Mouse (Mus musculus): Measurements from ENCODE around the gene Olfr71. TPM values are rescaled to one million over a fixed set of nuclear protein-coding genes. Genes with fewer than 3 reads are reported as not detected.

Olfr71 gene
- polyA plus RNA-seq, 1 experiment = not detected

DNA sequence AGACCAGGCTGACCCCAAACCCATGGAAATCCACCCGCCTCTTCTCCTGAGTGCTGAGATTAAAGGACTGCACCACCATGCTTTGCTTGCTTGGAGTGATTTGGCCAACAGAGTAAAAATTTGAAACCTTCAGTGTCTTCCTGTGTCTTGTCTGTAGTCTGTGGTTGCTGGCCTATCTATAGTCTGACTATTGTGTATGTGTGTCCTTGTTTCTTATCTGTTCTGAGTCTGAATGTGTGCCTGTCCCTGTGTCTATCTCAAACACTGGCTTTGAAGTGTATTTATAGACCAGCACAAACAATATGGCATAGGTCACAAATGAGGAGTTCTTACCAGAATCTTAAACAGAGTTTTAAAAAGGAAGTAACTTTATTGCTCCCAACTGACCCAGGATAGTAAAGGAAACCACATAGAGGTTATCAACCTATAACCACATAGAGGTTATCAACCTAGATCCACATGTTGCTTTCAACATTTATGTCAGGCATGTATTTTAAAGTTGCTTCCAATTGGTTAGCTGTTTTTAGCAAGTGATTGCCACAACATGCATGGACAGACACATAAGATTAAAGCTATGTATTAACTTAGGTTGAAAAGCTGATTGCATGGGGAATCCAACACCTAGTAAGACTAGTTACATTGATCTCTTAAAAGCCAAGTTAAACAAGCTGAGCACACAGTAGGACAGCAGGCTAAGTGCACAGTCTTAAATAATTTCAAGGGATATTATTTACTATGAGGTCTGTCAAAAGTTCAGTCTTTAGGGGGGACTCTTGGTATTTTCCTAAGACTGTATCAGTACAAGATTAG is 15.4 kb downstream of the Olfr71 start:
- Histone ChIP-seq H3K27ac (replicated peaks; ENCODE audit: low read depth, low read length) (0 out of 2 replicates have a peak overlapping the region, but pooled peaks have one; percentile 15), H3K4me3 (ENCODE audit: insufficient read depth, low read depth, low read length) (no peak overlapping the region), H3K4me1 (ENCODE audit: control insufficient read depth, insufficient read depth, insufficient read length, low read length) (peaks cover 14% of the 10 kb centered on the region)

DNA sequence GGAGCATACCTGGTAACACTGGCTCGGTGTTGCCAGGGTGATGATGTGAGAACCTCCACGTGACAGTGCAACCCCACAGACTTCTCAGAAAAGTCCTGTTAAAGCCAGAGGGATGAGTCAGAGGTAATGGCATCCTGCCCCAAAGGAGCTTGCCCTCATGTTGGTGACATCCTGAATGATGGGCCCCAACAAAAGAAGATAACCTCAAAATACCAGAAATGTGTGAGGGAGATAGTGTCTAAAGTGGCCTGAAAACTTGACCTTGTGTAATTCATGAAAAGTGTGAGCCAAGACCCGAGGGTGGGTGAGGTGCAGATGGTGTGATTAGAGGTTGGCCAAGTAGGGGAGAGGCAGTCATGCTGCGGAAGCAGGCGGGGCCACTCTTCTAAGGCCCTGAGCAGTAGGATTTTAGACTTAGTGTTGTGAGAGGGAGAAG is 16.2 kb downstream of the Olfr71 start:
- Histone ChIP-seq H3K4me1 (ENCODE audit: control insufficient read depth, insufficient read depth, insufficient read length, low read length) (peaks cover 14% of the 10 kb centered on the region), H3K27ac (replicated peaks; ENCODE audit: low read depth, low read length) (0 out of 2 replicates have a peak overlapping the region, but pooled peaks have one; percentile 21), H3K4me3 (ENCODE audit: insufficient read depth, low read depth, low read length) (no peak overlapping the region)

DNA sequence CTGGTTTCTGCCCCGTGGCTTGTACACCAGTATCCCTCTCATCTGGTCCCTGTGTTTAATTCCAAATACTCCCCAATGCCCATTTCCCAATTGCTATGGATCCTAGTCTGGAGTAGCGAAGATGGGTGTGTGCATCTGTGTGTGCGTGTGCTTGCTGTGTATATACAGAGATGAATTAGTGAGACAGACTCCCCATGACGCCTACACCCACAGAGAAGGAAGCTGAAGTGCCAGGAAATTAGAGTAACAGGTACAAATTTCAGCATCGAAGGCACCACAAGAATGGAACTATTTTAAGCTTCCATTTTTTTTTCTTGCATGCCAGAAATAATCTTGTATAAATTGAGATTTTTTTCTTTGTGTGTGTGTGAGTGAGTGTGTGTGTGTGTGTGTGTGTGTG is 19.0 kb downstream of the Olfr71 start:
- no peak overlapping the region for H3K4me3 ChIP-seq (ENCODE audit: insufficient read depth, low read depth, low read length)
- H3K4me1 ChIP-seq (ENCODE audit: control insufficient read depth, insufficient read depth, insufficient read length, low read length) = peaks cover 11% of the 10 kb centered on the region
- no peak overlapping the region for H3K27ac ChIP-seq (replicated peaks; ENCODE audit: low read depth, low read length)

DNA sequence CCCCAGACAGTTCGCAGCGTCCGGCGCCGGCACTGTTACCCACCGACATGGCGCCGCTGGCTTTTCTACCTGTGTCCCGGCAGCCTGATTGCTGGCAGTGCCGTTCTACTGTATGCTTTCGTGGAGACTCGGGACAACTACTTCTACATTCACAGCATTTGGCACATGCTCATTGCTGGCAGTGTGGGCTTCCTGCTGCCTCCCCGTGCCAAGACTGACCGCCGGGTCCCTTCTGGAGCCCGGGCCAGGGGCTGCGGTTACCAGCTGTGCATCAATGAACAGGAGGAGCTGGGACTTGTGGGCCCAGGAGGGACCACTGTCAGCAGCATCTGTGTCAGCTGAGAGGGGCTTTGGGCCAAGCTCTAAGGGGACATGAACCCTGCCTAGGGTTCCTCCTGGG is 20.0 kb downstream of the Olfr71 start:
- H3K4me3 ChIP-seq (ENCODE audit: insufficient read depth, low read depth, low read length) = no peak overlapping the region
- H3K4me1 ChIP-seq (ENCODE audit: control insufficient read depth, insufficient read depth, insufficient read length, low read length) = peaks cover 5% of the 10 kb centered on the region; the same call in 1 of the 2 replicates
- H3K27ac ChIP-seq (replicated peaks; ENCODE audit: low read depth, low read length) = no peak overlapping the region

DNA sequence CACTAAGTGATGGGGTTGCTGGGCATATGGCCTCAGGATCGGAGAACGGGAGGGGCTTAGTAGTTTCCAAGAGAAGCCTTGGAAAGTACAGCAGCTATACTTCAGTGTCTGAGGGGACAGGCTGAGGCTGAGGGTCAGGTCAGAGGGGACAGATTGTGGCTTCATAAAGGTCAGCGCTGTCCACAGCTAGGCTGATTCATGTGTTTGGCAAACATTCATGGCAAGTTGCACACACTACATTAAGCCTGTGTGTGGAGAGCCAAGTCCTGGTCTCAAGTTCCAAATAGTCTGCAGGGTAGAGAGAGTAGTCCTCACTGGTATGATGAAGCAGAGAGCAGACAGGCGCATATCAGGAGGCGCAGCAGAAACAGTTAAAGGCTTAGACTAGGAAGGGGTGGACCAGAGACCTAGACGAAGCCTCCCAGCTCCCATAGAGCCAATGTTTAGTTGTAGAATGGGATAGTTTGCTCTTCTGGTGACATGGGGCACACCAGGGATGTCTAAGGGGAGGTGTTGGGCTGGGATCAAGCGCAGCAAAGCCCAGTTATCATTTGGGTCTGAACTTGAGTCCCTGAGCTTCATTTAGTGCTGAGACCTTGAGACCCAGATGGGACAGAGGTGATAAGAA is 30.5 kb downstream of the Olfr71 start:
- Histone ChIP-seq H3K27ac (replicated peaks; ENCODE audit: low read depth, low read length) (no peak overlapping the region), H3K4me3 (ENCODE audit: insufficient read depth, low read depth, low read length) (no peak overlapping the region), H3K4me1 (ENCODE audit: control insufficient read depth, insufficient read depth, insufficient read length, low read length) (peaks cover 8% of the 10 kb centered on the region)

DNA sequence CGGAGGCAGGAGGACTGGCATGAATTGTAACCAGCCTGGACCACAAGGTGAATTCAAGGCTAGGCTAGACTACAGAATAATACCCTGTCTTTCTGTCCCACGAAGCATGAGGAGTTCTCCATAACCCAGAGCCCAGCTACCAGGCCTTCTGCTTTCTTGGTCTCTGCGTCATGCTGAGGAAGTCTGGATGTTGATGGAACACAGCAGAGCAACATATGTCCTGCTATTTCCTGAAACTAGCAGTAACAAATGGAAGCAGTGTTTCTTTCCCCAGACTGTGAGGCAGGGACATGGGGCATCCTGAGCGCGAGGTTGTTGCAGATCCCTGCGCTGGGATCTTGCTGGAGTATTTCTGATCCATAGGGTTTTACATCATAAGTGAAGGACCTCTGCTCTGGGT is 31.5 kb downstream of the Olfr71 start:
- no peak overlapping the region for H3K27ac ChIP-seq (replicated peaks; ENCODE audit: low read depth, low read length)
- no peak overlapping the region for H3K4me3 ChIP-seq (ENCODE audit: insufficient read depth, low read depth, low read length)

DNA sequence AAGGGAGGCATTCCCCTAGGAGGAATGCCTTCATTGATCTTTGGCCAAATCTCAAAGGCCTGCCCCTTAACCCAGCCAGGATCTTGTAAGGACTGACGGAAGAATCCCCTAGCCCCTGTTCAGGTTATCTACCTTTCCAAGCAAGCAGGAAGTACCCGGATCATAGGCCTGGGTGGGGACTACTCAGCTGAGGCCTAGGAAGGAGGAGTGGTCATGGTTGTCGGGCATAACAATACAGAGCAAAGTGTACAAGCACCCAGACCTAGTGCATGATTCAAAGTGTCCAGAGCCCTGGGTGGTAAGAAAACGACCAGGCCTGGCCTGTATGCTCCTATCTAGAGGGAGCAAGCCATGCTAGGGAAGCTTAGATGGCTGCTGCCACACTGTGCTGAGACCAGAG is 34.4 kb downstream of the Olfr71 start:
- Histone ChIP-seq H3K4me1 (ENCODE audit: control insufficient read depth, insufficient read depth, insufficient read length, low read length) (peaks cover 2% of the 10 kb centered on the region; the same call in 1 of the 2 replicates), H3K4me3 (ENCODE audit: insufficient read depth, low read depth, low read length) (no peak overlapping the region), H3K27ac (replicated peaks; ENCODE audit: low read depth, low read length) (no peak overlapping the region)

More for the DNA sequence above, 31.5 kb downstream of the Olfr71 start:
- H3K4me1 ChIP-seq (ENCODE audit: control insufficient read depth, insufficient read depth, insufficient read length, low read length) = peaks cover 8% of the 10 kb centered on the region

DNA sequence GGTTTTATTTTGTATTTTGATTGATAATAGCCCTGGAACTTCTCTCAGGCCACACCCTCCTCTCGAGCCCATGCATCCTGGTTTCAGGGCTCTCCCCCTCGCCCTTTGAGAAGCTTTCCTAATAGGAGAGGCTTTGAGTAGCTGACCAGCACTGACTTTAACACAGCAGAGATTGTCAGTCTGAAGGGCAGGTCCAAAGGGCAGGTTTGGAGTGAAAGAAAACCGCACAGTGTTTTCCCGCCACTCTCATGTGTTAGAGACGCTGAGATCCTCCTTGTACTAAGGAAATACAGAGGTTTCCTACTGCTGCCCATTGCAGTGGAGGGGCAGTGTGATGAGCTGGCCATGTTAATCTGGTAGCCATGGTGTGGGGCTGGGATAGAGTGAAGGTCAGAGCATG is 35.1 kb downstream of the Olfr71 start:
- no peak overlapping the region for H3K27ac ChIP-seq (replicated peaks; ENCODE audit: low read depth, low read length)
- no peak overlapping the region for H3K4me3 ChIP-seq (ENCODE audit: insufficient read depth, low read depth, low read length)
- H3K4me1 ChIP-seq (ENCODE audit: control insufficient read depth, insufficient read depth, insufficient read length, low read length) = no peaks in the 10 kb centered on the region

DNA sequence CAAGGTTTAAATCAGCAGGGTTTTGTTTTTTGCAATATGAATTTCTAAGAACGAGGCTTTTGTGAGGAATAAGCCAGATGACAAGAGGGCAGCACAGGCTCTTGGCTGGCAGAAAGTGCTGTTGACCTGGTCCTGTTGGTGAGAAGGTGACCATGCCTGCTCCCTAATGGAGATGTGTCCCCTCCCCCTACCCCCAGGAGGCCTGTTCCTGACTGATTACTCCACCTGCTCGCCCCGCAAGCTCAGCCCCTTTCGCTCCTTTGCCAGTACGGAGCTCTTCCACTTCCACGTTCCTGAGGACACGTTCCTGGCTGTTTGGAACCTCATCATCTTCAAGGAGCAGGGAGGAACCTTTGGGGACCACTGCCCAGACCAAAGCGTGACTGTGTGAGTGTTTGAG is 36.4 kb downstream of the Olfr71 start:
- Histone ChIP-seq H3K27ac (replicated peaks; ENCODE audit: low read depth, low read length) (no peak overlapping the region), H3K4me3 (ENCODE audit: insufficient read depth, low read depth, low read length) (no peak overlapping the region), H3K4me1 (ENCODE audit: control insufficient read depth, insufficient read depth, insufficient read length, low read length) (peaks cover 4% of the 10 kb centered on the region; the same call in 1 of the 2 replicates)

DNA sequence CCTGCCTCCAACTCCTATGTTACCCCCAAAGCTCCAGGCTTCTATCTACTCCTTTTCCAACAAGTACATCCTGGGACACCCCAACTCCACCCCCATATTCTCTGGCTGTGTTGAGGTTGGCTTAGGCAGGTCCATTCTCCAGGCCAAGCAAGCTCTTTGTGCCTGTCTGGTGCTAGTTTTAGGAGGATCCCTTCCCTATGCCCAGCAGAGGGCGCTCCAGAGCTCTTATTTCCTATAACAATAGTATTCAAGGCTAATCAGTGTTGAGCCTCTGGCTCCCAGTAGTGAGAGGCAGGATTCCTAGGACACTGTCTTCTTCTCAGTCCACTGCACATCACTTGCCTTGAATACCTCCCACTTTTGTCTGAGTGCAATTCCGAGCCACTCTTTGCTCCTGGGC is 38.0 kb downstream of the Olfr71 start:
- H3K27ac ChIP-seq (replicated peaks; ENCODE audit: low read depth, low read length) = no peak overlapping the region
- H3K4me3 ChIP-seq (ENCODE audit: insufficient read depth, low read depth, low read length) = no peak overlapping the region
- H3K4me1 ChIP-seq (ENCODE audit: control insufficient read depth, insufficient read depth, insufficient read length, low read length) = peaks cover 4% of the 10 kb centered on the region; the same call in 1 of the 2 replicates

DNA sequence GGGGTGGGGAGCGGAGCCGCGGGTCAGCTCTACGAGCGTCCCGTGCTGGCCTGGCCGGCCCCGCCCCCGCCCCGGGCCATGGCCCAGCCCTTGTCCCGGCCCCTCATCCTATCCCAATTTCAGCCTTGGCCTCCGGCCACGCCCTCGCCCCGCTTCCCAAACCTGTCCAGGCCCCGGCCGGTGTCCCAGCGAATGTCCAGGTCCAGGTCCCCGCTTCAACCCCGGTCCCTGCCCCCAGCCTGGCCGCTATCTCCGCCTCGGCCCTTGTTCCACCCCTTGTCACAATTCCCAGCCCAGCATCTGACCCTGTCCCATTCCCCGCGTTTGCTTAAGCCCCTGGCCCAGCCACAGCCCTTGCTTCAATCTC is 40.6 kb downstream of the Olfr71 start:
- H3K4me3 ChIP-seq (ENCODE audit: insufficient read depth, low read depth, low read length) = peak overlapping the region; percentile 77
- peaks cover 4% of the 10 kb centered on the region; the same call in 1 of the 2 replicates for H3K4me1 ChIP-seq (ENCODE audit: control insufficient read depth, insufficient read depth, insufficient read length, low read length)
- no peak overlapping the region for H3K27ac ChIP-seq (replicated peaks; ENCODE audit: low read depth, low read length)

DNA sequence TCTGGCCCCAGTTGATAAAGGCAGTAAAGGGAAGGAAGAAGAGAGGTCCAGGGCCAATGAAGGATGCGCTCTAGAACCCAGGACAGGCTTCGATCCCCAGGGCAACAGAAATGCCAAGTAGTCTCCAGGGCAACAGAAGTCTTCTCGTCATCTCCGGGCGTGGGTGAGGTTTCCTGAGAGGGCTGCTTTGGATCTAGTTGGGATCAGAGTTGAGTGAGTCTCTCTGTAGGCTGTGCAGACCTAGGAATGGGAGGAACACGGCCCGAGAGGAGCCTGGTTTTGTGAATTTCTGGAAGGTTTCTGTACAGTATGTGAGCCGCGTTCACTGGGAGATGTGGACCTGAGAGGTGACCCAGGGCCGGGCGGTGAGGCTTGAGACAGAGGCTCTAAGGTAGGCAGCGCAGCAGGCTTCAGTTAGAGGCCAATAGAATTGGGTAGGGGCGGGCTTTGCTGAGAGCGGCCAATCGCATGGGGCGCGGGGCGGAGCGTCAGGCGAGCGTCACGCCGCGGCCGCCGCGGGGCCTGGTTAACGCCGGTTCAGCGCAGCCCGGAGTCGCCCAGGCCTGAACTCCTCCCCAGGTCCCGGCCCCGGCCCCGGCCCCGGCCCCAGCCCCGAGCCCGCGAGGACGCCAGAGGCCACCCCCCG is 41.1 kb downstream of the Olfr71 start, which contains the start of the genes Tmem8b and Fam221b:
Gene Tmem8b, plus strand, starts transcription at position 190 of the 646 bp plus-strand sequence.
Gene Fam221b, minus strand, starts transcription at position 364 of the 646 bp plus-strand sequence.
- Histone ChIP-seq H3K4me3 (ENCODE audit: insufficient read depth, low read depth, low read length) (peak within 1 kb of the TSS; percentile 77), H3K27ac (replicated peaks; ENCODE audit: low read depth, low read length) (0 out of 2 replicates have a peak within 1 kb of the TSS, but pooled peaks have one; percentile 10), H3K4me1 (ENCODE audit: control insufficient read depth, insufficient read depth, insufficient read length, low read length) (peaks cover 4% of the 10 kb centered on the region; the same call in 1 of the 2 replicates)

DNA sequence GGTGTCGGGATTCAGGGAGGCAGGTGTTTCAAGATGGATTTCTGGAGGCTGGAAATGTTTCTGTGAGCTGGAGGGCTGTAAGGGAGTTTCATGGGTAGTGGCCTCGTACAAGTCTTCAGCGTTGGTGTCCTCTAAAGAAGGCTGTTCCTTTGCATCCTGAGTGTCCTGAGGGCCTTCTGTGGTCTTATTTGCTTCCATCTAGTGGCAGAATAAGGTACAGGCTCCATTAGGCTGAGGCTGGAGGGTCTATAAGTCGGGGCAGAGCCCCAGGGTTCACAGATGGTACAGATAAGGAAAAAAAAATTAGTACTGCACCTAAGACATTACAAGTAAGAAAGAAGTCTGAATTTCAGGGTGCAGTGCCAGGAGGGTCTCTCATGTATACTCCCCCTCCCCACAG is 43.6 kb downstream of the Olfr71 start:
- no peak overlapping the region for H3K4me3 ChIP-seq (ENCODE audit: insufficient read depth, low read depth, low read length)
- H3K4me1 ChIP-seq (ENCODE audit: control insufficient read depth, insufficient read depth, insufficient read length, low read length) = peaks cover 4% of the 10 kb centered on the region; the same call in 1 of the 2 replicates
- no peak overlapping the region for H3K27ac ChIP-seq (replicated peaks; ENCODE audit: low read depth, low read length)

DNA sequence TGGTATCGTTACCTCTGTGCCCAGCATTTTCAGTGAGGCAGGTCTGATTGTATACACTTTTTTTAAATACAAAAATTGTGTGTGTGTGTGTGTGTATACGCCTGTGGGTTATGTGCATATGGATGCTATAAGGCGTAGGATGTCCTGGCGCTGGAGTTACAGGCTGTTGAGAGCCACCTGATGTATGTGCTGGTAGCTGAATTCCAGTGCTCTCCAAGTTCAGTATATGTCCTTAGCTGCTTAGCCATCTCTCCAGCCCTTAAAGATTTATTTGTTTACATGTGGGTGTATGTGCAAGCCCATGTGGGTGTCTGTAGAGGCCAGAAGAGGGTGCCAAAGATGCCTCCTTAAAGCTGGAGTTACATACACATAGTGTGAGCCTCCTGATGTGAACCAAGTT is 52.9 kb downstream of the Olfr71 start:
- Histone ChIP-seq H3K4me3 (ENCODE audit: insufficient read depth, low read depth, low read length) (no peak overlapping the region), H3K4me1 (ENCODE audit: control insufficient read depth, insufficient read depth, insufficient read length, low read length) (no peaks in the 10 kb centered on the region), H3K27ac (replicated peaks; ENCODE audit: low read depth, low read length) (0 out of 2 replicates have a peak overlapping the region, but pooled peaks have one; percentile 2)

Data from brown adipose tissue, adult 24 weeks (tissue).